In genomic region chrX:142314307-142315024, GRCm38 (mm10) we compare ENCODE assay signal across 8 mouse cellular contexts. TPM values are rescaled to one million over a fixed set of nuclear protein-coding genes. Genes with fewer than 3 reads are reported as not detected.
A peak's percentile ranks its signal among the peaks of the same experiment; 100 is the strongest.
DNase-seq lines count a peak whose midpoint lies in the region; ATAC-seq and TF ChIP-seq lines count a peak whose summit lies in the region.

No protein-coding gene starts in this region.

- TF ChIP-seq POLR2A in testis, adult 2 months (IDR thresholded peaks at IDR 0.05; ENCODE audit: control insufficient read depth, low read depth, low read length): no peak

- no peaks in the 10 kb centered on the region for H3K36me3 ChIP-seq in kidney, embryonic 16.5 days (ENCODE audit: insufficient read depth, low read length)
- no peaks in the 10 kb centered on the region for H3K36me3 ChIP-seq in limb, embryonic 10.5 days
- no peaks in the 10 kb centered on the region for H3K36me3 ChIP-seq in testis, adult 2 months (ENCODE audit: control insufficient read depth, insufficient read depth, low read length)

- no peak for ATAC-seq in kidney, embryonic 16.5 days (ENCODE audit: low FRiP score, low TSS enrichment)

- H3K4me3 ChIP-seq in kidney, embryonic 16.5 days (ENCODE audit: low read length): no peak overlapping the region
- no peak overlapping the region for H3K4me3 ChIP-seq in limb, embryonic 10.5 days
- H3K4me3 ChIP-seq in testis, adult 2 months (ENCODE audit: control insufficient read depth, low read depth, low read length): peak overlapping the region; percentile 58

- DNase-seq in kidney, adult 11 months: peak; percentile 70
- DNase-seq in cerebellum, postnatal 10 days: peak; percentile 84 to 88
- peak; percentile 83 to 90 for DNase-seq in frontal cortex, postnatal 36 days (ENCODE audit: low spot score in 2 of 2)
- peak; percentile 74 to 77 for DNase-seq in kidney, adult 8-10 months
- peak; percentile 74 for DNase-seq in limb, embryonic 10.5 days (ENCODE audit: low spot score)
- DNase-seq in natural killer cell, adult 2 months (ENCODE audit: low spot score in 2 of 2): peak; percentile 7 to 10

- no peak overlapping the region for H3K9ac ChIP-seq in kidney, embryonic 16.5 days (replicated peaks; ENCODE audit: low read length)

- 48% methylated on average over 11 of the region's 11 CpGs for WGBS in kidney, embryonic 16.5 days
- WGBS in limb, embryonic 10.5 days: 54% methylated on average over 11 of the region's 11 CpGs

- peaks cover 14% of the 10 kb centered on the region; the same call in 1 of the 2 replicates for H3K27me3 ChIP-seq in kidney, embryonic 16.5 days (ENCODE audit: insufficient read depth, low read length)
- peaks cover 79% of the 10 kb centered on the region for H3K27me3 ChIP-seq in limb, embryonic 10.5 days (ENCODE audit: low read depth, poor library complexity, severe bottlenecking)
- no peaks in the 10 kb centered on the region for H3K27me3 ChIP-seq in testis, adult 2 months (ENCODE audit: control insufficient read depth, insufficient read depth, low read length)

- TF ChIP-seq CTCF in testis, adult 2 months (IDR thresholded peaks at IDR 0.05; ENCODE audit: control insufficient read depth, insufficient read depth, insufficient replicate concordance, low read depth, low read length): peak; percentile 47; the same call in 1 of the 2 replicates

- H3K9me3 ChIP-seq in kidney, embryonic 16.5 days (ENCODE audit: low read length): no peaks in the 10 kb centered on the region
- H3K9me3 ChIP-seq in limb, embryonic 10.5 days (replicated peaks): no peaks in the 10 kb centered on the region

- no peak overlapping the region for H3K27ac ChIP-seq in kidney, embryonic 16.5 days (ENCODE audit: low read length)
- no peak overlapping the region for H3K27ac ChIP-seq in limb, embryonic 10.5 days
- H3K27ac ChIP-seq in testis, adult 2 months (ENCODE audit: control insufficient read depth, insufficient read depth, low read depth, low read length): peak overlapping the region; percentile 53

- H3K4me2 ChIP-seq in kidney, embryonic 16.5 days (replicated peaks; ENCODE audit: low read depth, low read length): no peak overlapping the region

- H3K4me1 ChIP-seq in kidney, embryonic 16.5 days (ENCODE audit: insufficient read depth, low read length): no peaks in the 10 kb centered on the region
- H3K4me1 ChIP-seq in limb, embryonic 10.5 days: no peaks in the 10 kb centered on the region
- H3K4me1 ChIP-seq in testis, adult 2 months (ENCODE audit: control insufficient read depth, insufficient read depth, low read length): peaks cover 3% of the 10 kb centered on the region

RNA-seq across cellular contexts. Expression of gene Kcne1l, which starts 8.4 kb away (rescaled TPM):
- 21.6 and 22.3 TPM in 2 replicates for polyA plus RNA-seq in kidney, embryonic 16.5 days (2015; fragmentation: Nextera tagmentation; extraction: Ambion mirVana)
- polyA plus RNA-seq in limb, embryonic 10.5 days (2016; fragmentation: Nextera tagmentation; extraction: Ambion mirVana): 4.6 and 11.3 TPM in 2 replicates
- 0.10 TPM in 1 of 2 replicates, not detected in the other for polyA plus RNA-seq in testis, adult 2 months (2012; rRNA removed)

Comparison
In these comparisons a context has a peak if more than half of its experiments do, and no peak if none do; other contexts are left out.
1. DNase-seq: peak in every context shown above with its lines; median percentile 86 in frontal cortex, postnatal 36 days; 86 in cerebellum, postnatal 10 days; 76 in kidney, adult 8-10 months; 74 in limb, embryonic 10.5 days; 70 in kidney, adult 11 months; 8 in natural killer cell, adult 2 months.